Mouse (Mus musculus) hindbrain, embryonic 13.5 days (tissue): ENCODE data around the gene Cdc34. TPM values are rescaled to one million over a fixed set of nuclear protein-coding genes. Genes with fewer than 3 reads are reported as not detected.

ENCODE experiments used
- ATAC-seq: fragments of 200-750 bp; cut with Nextera tagmentation; 2 replicates; pipeline ENCODE4 v1.8.0; 2017; ENCODE audit warnings: moderate TSS enrichment; ENCODE audit not compliant: low FRiP score
- H3K27ac ChIP-seq: fragments of 300-500 bp; sonication (generic); 2 replicates; pipeline ENCODE4 v1.5.1; 2015; ENCODE audit warnings: inconsistent platforms, mild to moderate bottlenecking, moderate library complexity
- H3K27me3 ChIP-seq: fragments of 300-500 bp; sonication (generic); 2 replicates; pipeline ENCODE4 v1.6.1; 2015; ENCODE audit warnings: mild to moderate bottlenecking, inconsistent platforms
- H3K36me3 ChIP-seq: fragments of 300-500 bp; sonication (generic); 2 replicates; pipeline ENCODE4 v1.6.1; 2015; ENCODE audit warnings: mild to moderate bottlenecking, inconsistent platforms
- H3K4me1 ChIP-seq: fragments of 300-500 bp; sonication (generic); replicated peaks from 2 replicates; pipeline ENCODE4 v1.6.1; 2015; ENCODE audit warnings: inconsistent platforms
- H3K4me2 ChIP-seq: fragments of 300-500 bp; sonication (generic); 2 replicates; pipeline ENCODE4 v1.6.1; 2015; ENCODE audit warnings: inconsistent platforms, mild to moderate bottlenecking, moderate library complexity
- H3K4me3 ChIP-seq: fragments of 300-500 bp; sonication (generic); 2 replicates; pipeline ENCODE4 v1.5.1; 2015; ENCODE audit warnings: mild to moderate bottlenecking, inconsistent platforms
- H3K9ac ChIP-seq: fragments of 300-500 bp; sonication (generic); 2 replicates; pipeline ENCODE4 v1.6.1; 2015; ENCODE audit warnings: mild to moderate bottlenecking, inconsistent platforms
- H3K9me3 ChIP-seq: fragments of 300-500 bp; sonication (generic); 2 replicates; pipeline ENCODE4 v1.6.1; 2016; ENCODE audit warnings: inconsistent platforms
- WGBS: fragments of 180-500 bp; shearing (Covaris S2); methylation state at CpG from one replicate; pipeline ENCODE4 v1.1.7; 2015; 5-methylcytosine and 5-hydroxymethylcytosine counted together
- polyA plus RNA-seq: library from polyadenylated mRNA; unstranded; fragments of >200 nt; fragmentation: Nextera tagmentation; extraction: Ambion mirVana; gene quantifications from 2 replicates; pipeline ENCODE4 v1.2.1, GENCODE M21; 2015

The Cdc34 gene
- polyA plus RNA-seq, 1 experiment from 2014 or later = 92.7 TPM

- Histone ChIP-seq H3K27ac (no peak overlapping the region), H3K4me3 (no peak overlapping the region), H3K4me1 (peaks cover 29% of the 10 kb centered on the region), H3K4me2 (no peak overlapping the region), H3K9ac (no peak overlapping the region), H3K36me3 (peaks cover 37% of the 10 kb centered on the region), H3K27me3 (no peaks in the 10 kb centered on the region), H3K9me3 (no peaks in the 10 kb centered on the region)
- whole genome bisulfite sequencing = 97% methylated on average over 3 of the region's 3 CpGs
- ATAC-seq = no peak
Observed at GRCm38 (mm10) chr10:79673054-79673453, 8.9 kb upstream of the Cdc34 start.

DNA sequence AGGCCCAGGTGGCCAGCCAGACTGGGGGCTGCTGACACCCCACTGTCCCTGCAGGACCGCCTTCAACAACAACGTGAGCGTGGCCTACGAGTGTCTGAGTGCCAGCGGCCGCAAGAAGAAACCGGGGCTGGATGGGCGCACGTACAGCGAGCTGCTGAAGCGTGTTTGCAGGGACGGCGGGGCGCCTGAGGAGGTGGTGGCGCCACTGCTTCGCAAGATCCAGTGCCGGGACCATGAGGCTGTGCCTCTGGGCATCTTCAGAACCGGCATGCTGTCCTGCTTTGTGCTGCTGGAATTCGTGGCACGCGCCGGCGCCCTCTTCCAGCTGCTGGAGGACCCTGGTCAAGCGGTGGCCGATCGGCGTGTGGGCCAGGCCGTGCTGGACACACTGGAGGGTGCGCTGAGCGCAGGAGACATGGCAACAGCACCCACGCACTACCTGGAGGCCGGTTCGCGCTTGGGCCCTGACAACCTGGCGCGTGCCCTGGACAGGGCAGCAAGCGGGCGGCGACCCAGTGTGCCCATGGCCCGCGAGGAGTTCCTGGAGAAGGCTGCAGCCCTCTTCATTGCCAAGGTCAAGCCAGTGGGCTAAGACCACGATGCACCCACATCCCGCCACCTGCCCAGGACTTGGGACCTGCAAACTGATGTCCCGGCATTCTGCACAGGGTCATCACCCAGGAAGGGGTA, 6.5 kb upstream of the Cdc34 start:
- WGBS = 54% methylated on average over 44 of the region's 44 CpGs
- Histone ChIP-seq H3K9me3 (no peaks in the 10 kb centered on the region), H3K4me1 (peaks cover 17% of the 10 kb centered on the region), H3K27ac (no peak overlapping the region), H3K4me3 (no peak overlapping the region), H3K36me3 (peaks cover 37% of the 10 kb centered on the region), H3K4me2 (no peak overlapping the region), H3K27me3 (no peaks in the 10 kb centered on the region), H3K9ac (no peak overlapping the region)
- ATAC-seq = no peak

DNA sequence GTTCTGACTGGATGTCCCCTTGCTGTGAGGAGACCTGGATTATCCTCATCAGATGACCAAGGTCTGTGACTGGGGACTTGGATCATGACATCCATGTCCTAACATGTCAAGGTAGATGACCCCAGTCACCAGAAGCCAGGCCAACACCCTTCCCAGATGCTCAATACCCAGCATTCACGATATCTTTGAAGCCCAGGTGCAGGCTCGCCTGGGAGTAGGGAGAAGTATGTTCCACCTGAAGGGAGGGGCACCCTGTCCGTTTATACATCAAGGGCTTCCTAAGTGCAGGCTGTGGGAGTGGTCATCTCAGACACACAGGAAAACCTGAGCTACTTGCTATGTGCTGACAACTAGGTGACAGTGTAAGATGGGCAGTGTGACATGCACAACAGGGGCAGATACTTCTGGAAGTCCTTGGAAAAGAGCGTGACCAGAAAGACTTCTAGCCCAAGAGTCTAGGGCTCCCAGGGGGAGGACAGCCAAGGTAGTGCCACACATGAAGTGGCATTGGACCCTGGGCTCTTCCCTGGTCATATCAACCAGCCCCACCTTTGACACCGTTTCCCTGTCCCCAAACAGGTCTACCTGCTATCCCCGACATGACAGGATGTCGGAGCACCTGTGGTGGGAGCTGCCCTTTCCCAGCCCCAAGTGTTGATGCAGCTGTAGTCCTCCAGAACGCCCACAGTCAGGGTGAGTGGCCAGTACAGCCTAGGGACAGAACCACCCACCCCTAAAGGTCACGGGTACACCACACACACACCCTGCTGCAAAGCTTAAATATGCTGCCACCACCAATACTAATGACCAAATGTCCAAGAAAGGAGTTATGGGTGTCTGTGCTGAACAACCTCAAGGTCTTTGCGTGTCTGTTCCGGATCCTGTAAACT, 1.1 kb upstream of the Cdc34 start:
- peak overlapping the region; percentile 65 for H3K4me2 ChIP-seq
- H3K36me3 ChIP-seq = peaks cover 27% of the 10 kb centered on the region
- H3K9me3 ChIP-seq = no peaks in the 10 kb centered on the region
- peaks cover 26% of the 10 kb centered on the region for H3K4me1 ChIP-seq
- ATAC-seq = peak; percentile 26
- H3K4me3 ChIP-seq = peak overlapping the region; percentile 88
- 40% methylated on average over 11 of the region's 11 CpGs for WGBS
- peak overlapping the region; percentile 90 for H3K9ac ChIP-seq
- H3K27ac ChIP-seq = peak overlapping the region; percentile 92
- no peaks in the 10 kb centered on the region for H3K27me3 ChIP-seq

GRCm38 (mm10) chr10:79682551-79682915, 538 bp downstream of the Cdc34 start:
- peak overlapping the region; percentile 97 for H3K4me2 ChIP-seq
- 0% methylated on average over 10 of the region's 10 CpGs for WGBS
- H3K36me3 ChIP-seq = peaks cover 35% of the 10 kb centered on the region
- peak overlapping the region; percentile 90 for H3K9ac ChIP-seq
- ATAC-seq = peak; percentile 5
- H3K4me1 ChIP-seq = peaks cover 26% of the 10 kb centered on the region
- peak overlapping the region; percentile 73 for H3K27ac ChIP-seq
- H3K27me3 ChIP-seq = no peaks in the 10 kb centered on the region
- no peaks in the 10 kb centered on the region for H3K9me3 ChIP-seq
- peak overlapping the region; percentile 88 for H3K4me3 ChIP-seq

DNA sequence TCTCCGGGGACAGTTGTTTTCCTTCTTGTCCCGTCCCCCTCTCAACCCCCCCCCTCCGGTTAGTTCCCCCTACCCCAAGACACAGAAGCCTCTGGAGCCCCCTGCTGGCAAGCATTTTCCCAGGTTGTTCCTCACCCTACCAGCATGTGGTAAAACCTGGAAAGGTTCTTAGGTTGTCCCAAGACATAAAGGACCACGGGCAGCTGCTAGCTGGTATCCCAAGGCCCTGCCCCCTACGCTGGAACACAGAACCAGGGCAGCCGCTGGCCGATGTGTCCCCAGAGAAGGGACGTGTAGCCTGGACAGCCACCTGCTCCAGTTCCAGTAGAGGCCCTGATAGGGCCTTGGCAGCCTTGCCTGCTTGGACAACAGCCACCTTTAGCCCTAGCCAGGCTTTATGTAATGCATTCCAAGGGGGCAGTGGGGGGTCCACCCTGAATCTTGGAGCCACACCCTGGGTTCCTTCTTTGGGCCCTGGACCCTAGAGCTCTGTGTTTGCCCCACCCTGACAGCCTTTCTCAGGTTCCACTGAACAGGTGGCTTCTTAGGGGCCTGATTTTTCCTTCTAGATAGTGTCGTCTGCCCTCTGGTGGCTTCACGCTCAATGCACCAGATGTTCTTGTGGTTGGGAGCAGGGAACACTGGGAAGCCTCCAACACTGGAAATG, 1.1 kb downstream of the Cdc34 start:
- peak overlapping the region; percentile 73; the same call in 1 of the 2 replicates for H3K27ac ChIP-seq
- H3K4me2 ChIP-seq = peak overlapping the region; percentile 97
- no peak for ATAC-seq
- H3K4me1 ChIP-seq = peaks cover 26% of the 10 kb centered on the region
- H3K36me3 ChIP-seq = peaks cover 40% of the 10 kb centered on the region
- WGBS = 7% methylated on average over 10 of the region's 10 CpGs
- H3K27me3 ChIP-seq = no peaks in the 10 kb centered on the region
- no peaks in the 10 kb centered on the region for H3K9me3 ChIP-seq
- H3K4me3 ChIP-seq = peak overlapping the region; percentile 88
- H3K9ac ChIP-seq = peak overlapping the region; percentile 90

DNA sequence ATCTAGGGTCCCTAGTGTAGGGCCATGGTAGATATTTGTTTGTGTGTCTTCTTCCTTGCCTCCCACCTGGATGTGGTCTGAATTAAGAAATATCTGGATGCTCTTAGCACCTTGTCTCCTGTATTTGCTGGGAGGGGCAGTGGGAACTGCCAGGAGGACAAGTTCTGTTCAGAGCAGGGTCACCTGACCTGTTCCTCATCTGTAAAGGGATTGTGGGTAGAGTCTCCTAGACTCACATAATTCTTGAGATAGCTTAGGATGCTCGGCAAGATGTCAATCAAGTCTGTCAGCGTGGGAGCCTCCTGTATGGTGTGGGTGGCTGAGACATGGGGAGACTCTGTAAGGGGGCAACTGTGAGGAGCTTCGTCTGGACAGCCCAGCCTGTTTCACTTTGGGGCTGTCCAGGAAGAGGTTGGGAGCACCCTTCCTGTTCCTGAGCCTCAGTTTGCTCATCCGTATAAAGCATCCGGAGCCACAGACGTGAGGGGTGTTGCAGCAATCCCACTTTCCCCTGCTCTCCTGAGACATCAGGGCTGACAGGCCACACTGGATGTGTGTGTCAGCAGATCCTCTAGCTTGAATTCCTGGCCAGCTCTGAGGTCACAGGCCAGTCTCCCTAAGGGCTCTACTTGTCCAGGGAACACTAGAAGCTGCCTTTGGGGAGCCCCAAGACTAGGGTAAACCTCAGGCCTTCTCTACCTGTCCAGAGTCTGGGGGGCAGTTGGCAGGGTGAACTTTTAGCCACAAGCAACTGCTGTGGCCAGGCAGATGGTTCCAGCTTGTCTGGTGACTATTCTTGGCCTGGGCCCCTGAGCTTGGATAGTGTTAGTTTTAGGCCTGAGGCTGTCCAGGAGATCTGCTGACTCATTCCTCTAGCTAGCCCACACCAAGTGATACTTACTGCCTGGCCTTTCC, 2.0 kb downstream of the Cdc34 start:
- WGBS = 89% methylated on average over 6 of the region's 6 CpGs
- no peak overlapping the region for H3K27ac ChIP-seq

GRCm38 (mm10) chr10:79684770-79685600, 3.0 kb downstream of the Cdc34 start:
- Histone ChIP-seq H3K4me2 (no peak overlapping the region), H3K9ac (no peak overlapping the region), H3K27ac (no peak overlapping the region), H3K4me3 (no peak overlapping the region), H3K9me3 (no peaks in the 10 kb centered on the region), H3K36me3 (peaks cover 59% of the 10 kb centered on the region), H3K4me1 (peaks cover 26% of the 10 kb centered on the region), H3K27me3 (no peaks in the 10 kb centered on the region)
- ATAC-seq = no peak
- WGBS = 94% methylated on average over 25 of the region's 25 CpGs

More for the DNA sequence above, 2.0 kb downstream of the Cdc34 start:
- peaks cover 26% of the 10 kb centered on the region for H3K4me1 ChIP-seq
- no peaks in the 10 kb centered on the region for H3K9me3 ChIP-seq
- no peak for ATAC-seq
- H3K36me3 ChIP-seq = peaks cover 50% of the 10 kb centered on the region
- peak overlapping the region; percentile 90 for H3K9ac ChIP-seq
- H3K27me3 ChIP-seq = no peaks in the 10 kb centered on the region
- peak overlapping the region; percentile 97 for H3K4me2 ChIP-seq
- peak overlapping the region; percentile 88 for H3K4me3 ChIP-seq

DNA sequence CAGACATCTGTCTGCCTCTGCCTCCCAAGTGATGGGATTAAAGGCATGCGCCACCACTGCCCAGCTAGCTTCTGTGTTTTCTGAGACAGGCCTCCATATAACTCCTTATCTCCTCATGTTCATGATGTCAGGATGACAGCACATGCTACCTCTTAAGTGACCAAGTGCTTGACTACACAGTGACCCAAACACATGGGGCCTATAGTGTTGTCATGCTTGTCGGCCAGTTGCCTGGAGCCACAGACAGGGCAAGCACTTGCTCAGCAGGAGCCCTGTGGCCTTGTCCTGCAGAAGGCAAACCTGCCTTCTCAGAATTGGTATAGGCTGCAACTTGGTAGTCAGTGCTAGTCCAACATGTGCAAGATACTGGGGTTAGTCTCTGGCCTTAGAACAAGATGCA, 4.2 kb downstream of the Cdc34 start:
- WGBS = 91% methylated on average over 2 of the region's 2 CpGs
- no peak overlapping the region for H3K4me2 ChIP-seq
- no peaks in the 10 kb centered on the region for H3K9me3 ChIP-seq
- no peak overlapping the region for H3K27ac ChIP-seq
- no peaks in the 10 kb centered on the region for H3K27me3 ChIP-seq
- H3K4me3 ChIP-seq = no peak overlapping the region
- H3K36me3 ChIP-seq = peaks cover 59% of the 10 kb centered on the region
- H3K4me1 ChIP-seq = peaks cover 19% of the 10 kb centered on the region
- no peak for ATAC-seq
- H3K9ac ChIP-seq = no peak overlapping the region

- 100% methylated on average over 1 of the region's 1 CpGs for WGBS
- peaks cover 59% of the 10 kb centered on the region for H3K36me3 ChIP-seq
- no peak for ATAC-seq
Observed at GRCm38 (mm10) chr10:79686691-79687090, 4.7 kb downstream of the Cdc34 start.

DNA sequence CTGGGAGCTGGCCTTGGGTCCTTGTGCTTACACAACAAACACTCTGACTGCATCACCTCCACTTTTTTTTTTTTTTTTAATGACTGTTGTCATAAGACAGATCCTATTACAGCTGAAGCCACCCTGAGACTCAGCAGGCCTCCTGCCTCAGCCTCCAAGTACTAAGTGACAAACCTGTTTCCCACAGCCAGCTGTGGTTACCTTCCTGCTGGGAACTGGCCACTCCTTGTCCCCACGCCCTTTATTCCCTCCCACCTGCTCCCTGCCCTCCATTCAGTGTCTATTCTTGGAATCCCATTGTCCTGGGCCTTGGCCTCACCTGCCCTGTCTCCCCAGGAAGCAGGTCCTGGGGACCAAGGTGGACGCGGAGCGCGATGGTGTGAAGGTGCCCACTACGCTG, 5.5 kb downstream of the Cdc34 start:
- Histone ChIP-seq H3K36me3 (peaks cover 59% of the 10 kb centered on the region), H3K27me3 (no peaks in the 10 kb centered on the region), H3K9ac (no peak overlapping the region), H3K9me3 (no peaks in the 10 kb centered on the region), H3K4me1 (peaks cover 18% of the 10 kb centered on the region), H3K4me2 (no peak overlapping the region), H3K4me3 (no peak overlapping the region), H3K27ac (no peak overlapping the region)
- ATAC-seq = no peak
- 97% methylated on average over 6 of the region's 6 CpGs for WGBS

More at GRCm38 (mm10) chr10:79686691-79687090, 4.7 kb downstream of the Cdc34 start:
- H3K9ac ChIP-seq = no peak overlapping the region
- H3K27me3 ChIP-seq = no peaks in the 10 kb centered on the region
- no peaks in the 10 kb centered on the region for H3K9me3 ChIP-seq
- peaks cover 18% of the 10 kb centered on the region for H3K4me1 ChIP-seq
- no peak overlapping the region for H3K27ac ChIP-seq
- H3K4me3 ChIP-seq = no peak overlapping the region
- H3K4me2 ChIP-seq = no peak overlapping the region

DNA sequence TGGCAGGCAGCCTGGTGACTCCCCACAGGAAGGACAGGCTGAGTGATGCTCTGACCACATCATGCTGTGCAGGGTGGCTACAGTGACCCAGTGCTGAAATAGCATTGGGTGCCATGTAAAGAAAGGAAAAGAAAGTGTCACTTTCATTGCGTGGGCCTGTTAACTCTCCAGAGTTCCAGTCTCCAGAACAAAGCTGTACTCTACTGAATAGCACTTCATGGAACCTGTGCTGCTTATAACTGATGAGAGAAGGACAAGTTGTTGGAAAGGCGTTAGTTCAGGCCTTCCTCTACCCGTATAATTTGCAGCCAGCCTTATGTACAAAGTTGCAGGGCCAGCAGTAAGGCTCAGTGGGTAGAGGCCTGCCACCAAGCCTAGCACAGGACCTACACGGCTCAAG, 6.7 kb downstream of the Cdc34 start, which contains the start of gene Gzmm:
Gzmm (plus strand) TSS at position 301 of the 400 bp plus-strand sequence.
- no peak within 1 kb of the TSS for H3K27ac ChIP-seq
- H3K4me2 ChIP-seq = no peak within 1 kb of the TSS
- H3K36me3 ChIP-seq = peaks cover 59% of the 10 kb centered on the region
- 83% methylated on average over 4 of the region's 4 CpGs for WGBS
- H3K9ac ChIP-seq = no peak within 1 kb of the TSS
- no peak within 1 kb of the TSS for H3K4me3 ChIP-seq
- H3K4me1 ChIP-seq = peaks cover 7% of the 10 kb centered on the region
- ATAC-seq = no peak
- H3K9me3 ChIP-seq = no peaks in the 10 kb centered on the region
- H3K27me3 ChIP-seq = no peaks in the 10 kb centered on the region
